Mouse (Mus musculus): ENCODE measurements around the gene Pxt1.
A peak's percentile ranks its signal among the peaks of the same experiment; 100 is the strongest.
"Not testable (repeated sequence)": the region's sequence is repeated elsewhere in the genome, so short reads cannot be mapped to it uniquely, and the experiment has no call there.

Pxt1 gene

DNA sequence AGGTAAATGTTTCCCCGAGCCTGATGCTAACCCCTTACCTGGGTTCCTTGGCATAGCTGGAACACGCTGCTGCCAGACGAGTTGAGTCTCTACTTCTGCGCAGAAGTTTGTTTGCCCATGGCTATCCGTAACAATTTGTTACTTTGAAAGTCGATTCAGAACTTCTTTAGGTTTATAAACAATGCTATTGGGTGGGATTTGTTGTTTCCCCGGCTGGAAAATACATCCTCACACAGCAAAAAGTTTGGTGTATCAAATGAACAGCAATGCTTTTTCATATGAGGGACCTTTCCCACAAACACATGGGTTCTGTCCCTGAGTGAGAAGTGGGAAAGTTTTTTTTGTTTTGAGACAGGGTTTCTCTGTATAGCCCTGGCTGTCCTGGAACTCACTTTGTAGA is at the start of gene Pxt1:
TSS of gene Pxt1 (minus strand) at position 101 of the 400 bp plus-strand sequence.
- DNase-seq (ENCODE audit: low spot score), result no peak

DNA sequence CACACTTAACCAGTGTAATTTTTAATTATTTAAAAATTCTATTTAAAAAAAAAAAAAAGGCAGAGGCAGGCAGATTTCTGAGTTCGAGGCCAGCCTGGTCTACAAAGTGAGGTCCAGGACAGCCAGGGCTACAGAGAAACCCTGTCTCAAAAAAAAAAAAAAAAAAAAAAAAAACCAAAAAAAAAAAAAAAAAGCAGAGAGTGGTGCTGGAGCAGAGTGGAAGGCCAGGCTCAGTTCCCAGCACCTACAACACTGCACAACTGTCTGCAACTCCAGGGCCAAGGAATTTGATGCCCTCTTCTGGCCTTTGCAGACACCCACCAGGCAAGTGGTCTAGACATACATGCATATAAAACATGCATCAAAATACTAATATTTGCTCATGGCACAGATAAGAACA is 49.4 kb upstream of the Pxt1 start:
- DNase-seq (ENCODE audit: low spot score), result not testable (repeated sequence)

DNA sequence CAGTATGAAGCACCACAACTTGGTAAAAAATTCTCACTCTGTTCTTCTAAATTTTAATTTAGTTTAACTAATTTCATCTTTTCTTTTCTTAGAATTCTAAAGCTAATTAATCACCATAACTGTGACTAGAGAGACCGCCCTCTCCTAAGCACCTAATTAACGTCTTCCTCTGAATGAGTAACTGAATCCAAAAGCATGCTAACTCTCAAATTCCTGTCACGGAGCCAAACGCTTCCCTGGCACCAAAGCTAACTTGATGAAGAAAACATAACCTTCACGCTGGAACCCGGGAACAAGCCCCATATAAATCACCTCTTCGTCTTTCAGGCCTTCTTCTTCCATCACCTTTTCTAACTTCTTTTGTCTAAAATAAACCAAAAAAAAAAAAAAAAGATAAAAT is 48.5 kb upstream of the Pxt1 start:
- DNase-seq (ENCODE audit: low spot score), result no peak

DNA sequence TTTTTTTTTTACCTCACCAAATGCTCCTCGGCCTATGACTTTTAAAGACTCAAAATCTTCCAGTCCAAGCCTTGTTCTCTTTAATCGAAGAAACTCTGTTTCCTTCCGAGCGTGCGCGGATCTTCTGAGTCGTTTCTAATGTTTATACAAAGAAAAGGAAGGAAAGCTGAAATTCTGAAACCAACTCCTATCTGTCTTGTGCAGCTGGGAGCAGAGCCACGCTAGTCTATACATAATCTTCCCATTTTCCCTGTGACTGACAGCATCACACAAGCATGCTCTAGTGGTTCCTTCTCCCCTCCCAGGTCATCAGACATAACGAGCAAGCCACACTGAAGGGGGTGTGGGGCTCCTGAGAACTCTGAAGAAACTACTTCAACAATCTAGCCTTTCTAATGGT is 47.6 kb upstream of the Pxt1 start:
- DNase-seq (ENCODE audit: low spot score), result no peak

DNA sequence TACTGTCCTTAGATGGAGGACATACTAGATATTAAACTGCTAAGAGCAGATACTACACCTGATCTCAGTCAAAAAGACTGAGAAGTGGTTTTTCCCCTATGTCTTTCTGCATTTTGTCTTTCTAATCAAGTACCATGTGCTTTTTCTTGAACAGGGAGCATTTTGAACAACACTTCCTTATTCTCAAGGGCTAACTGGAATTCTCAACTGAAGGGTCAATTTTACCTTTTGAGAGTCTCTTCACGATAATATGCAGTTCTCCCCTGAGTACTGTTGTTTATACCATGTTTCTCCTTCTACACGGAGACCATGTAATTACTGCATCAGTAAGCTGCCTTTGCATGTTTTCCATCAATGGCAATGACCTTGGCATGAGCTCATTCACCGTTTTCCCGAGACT is 46.4 kb upstream of the Pxt1 start:
- no peak for DNase-seq (ENCODE audit: low spot score)

DNA sequence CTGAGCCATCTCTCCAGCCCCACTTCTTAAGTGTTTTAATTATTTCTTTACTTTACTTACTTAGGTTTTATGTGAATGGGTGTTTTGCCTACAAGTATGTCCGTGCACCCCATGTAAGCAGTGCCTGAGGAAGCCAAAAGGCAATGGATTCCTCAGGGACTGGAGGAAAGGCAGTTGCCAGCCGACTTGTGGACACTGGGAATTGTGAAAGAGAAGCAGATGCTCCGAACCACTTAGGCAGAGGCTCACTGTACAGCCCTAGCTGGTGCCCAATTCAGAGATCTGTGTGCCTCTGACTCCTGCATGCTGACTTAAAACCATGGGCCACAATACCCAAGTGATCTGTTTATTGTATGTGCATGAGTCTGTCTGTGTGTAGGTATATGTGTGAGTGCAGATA is 45.4 kb upstream of the Pxt1 start:
- no peak for DNase-seq (ENCODE audit: low spot score)

DNA sequence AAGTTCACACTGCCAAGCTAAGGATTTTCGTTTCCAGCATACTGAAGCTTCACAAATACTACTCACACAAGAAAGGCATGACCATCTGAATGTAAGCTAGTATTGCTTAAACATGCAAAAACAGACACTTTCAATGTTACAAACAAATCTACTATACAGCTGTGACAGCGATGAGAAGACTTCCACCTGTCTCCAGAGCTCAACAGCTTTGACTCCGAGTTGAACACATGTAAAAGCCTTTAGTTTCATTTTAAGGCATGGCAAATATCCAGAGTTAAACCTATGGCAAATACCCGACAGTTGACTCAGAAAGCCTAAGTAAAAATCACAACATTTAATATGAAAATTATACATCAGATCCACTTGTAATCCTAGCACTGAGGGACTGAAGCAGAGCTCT is 44.7 kb upstream of the Pxt1 start:
- no peak for DNase-seq (ENCODE audit: low spot score)

DNA sequence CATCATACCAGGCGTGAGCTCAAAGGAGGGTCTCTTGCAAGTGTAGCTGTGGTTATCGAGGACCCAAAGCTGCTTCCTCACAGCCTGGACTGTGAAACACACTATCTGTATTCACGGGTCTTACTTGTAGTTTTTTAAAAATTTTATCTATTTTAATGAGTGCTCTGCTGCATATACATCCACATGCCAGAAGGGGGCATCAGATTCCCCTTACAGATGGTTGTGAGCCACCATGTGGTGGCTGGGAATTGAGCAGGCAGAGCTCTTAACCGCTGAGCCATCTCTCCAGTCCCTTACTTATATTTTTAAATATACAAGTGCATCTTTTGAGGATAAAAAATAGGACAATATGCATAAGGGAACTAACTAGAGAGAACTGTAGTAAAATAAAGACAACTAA is 44.1 kb upstream of the Pxt1 start:
- DNase-seq (ENCODE audit: low spot score), result no peak

DNA sequence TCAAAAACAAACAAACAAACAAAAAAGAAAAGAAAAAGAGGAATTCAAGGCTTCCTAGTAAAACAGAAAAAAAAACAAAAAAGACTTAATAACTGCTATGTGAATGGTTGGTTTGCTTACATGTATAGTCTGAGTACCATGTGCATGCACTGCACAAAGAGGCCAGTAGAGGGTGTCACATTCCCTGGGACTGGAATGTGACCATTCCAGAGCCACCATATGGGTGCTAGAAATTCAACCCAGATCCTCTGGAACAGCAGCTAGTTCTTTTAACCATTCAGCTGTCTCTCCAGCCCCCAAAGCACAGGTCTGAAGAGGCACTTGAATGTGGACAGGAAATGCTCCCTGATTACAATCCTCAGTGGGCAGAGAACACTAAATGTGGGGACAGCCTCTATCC is 43.2 kb upstream of the Pxt1 start:
- no peak for DNase-seq (ENCODE audit: low spot score)

DNA sequence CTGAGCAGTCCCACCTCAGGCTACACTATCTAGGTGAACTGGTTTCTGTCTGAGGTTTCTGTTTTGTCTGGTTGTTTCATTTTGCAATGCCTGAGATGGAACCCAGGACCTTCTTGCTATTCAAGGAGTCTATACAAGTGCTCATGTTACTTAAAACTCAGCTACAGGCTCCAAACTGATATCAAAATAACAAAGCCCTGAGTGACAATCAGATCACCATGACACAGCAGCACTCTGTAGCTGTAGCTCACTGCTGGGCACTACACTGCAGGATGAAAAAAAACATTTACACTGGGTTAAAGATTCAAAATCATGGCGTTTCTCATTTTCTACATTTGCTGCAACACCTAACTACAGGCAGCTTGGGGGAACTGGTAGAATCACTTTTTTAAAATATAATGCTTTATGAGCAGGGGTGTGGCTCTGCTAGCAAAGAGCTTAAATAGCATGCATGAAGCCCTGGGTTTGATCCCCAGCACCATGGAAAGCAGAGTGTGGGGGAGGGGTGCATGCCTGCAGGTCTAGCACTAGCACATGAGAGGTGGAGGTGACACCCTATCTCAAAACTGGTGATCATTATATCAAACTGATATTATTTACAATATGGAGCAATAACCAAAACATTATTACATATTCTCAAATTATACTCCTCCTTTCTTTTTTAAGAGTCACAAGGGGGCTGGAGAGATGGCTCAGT is 41.2 kb upstream of the Pxt1 start:
- DNase-seq (ENCODE audit: low spot score), result no peak

DNA sequence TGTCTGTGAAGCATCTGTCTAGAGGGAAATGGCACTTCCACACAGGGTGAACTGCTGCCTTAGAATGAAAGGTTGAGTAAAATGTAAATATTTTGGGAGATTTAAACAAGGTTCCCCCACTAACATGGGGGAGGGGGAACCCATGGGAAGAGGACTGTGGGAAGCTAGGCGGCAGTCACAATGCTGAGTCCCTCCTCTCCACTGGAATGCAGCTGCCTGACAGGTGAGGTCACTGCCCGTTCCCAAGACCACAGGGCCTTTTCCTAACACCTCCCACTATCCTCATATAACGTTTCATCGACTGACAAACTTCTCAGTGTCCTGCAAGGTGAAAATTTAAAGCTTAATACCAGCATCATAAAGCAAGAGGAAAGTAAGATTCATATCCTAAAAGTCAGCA is 39.0 kb upstream of the Pxt1 start:
- DNase-seq (ENCODE audit: low spot score), result no peak

DNA sequence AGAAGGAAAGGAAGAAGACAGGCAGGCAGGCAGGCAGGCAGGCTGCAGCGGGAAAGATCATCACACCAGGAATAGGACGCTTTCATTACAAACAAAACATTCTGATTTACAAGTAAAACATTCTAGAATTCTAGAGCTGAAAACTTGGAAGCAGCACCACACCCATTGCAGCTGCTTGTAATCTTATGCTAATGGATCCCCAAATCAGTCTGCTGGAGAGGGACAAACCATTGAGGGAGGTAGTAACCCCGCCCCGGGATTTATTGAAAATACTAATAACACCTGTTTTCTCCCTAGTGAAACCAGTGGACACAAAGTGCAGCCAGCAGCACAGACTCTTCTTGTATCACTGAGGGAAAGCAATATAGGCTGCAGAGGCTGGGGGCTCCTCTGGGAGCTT is 37.4 kb upstream of the Pxt1 start:
- DNase-seq (ENCODE audit: low spot score), result no peak

DNA sequence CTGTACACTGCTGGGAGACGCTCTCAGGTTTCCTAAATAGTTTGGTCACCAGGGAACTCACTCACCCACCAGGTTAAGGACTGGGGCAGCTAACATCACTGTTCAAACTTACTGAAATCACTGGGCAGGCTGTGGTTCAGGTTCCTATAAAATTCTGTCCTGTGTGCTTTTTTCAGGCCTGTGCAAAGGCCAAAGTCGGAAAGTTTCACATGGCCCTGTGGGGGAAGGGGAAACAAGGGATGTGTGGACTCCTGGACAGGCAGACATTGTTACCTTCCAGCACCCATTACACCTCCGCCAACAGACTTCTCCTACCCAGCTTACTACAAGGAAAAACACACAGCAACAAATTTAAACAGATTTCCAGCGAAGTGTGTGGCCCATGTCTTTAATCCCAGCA is 35.5 kb upstream of the Pxt1 start:
- DNase-seq (ENCODE audit: low spot score), result no peak

DNA sequence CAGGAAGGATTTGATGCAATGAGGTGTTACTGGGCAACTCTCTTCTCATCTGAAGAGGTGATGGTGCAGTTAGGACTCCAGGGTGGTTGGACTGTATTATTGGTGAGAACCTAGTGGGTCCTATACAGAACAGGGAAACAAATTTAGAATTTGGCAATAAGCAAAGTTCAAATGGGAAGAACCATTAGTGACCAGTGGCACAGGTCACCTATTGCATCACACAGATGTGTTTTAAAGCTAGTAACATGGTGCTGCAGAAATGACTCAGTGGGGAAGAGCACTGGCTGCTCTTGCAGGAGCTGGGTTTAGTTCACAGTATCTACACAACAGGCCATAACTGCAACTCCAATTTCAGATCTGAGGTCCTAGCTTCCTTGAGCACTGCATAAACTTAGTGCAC is 26.5 kb upstream of the Pxt1 start:
- no peak for DNase-seq (ENCODE audit: low spot score)

DNA sequence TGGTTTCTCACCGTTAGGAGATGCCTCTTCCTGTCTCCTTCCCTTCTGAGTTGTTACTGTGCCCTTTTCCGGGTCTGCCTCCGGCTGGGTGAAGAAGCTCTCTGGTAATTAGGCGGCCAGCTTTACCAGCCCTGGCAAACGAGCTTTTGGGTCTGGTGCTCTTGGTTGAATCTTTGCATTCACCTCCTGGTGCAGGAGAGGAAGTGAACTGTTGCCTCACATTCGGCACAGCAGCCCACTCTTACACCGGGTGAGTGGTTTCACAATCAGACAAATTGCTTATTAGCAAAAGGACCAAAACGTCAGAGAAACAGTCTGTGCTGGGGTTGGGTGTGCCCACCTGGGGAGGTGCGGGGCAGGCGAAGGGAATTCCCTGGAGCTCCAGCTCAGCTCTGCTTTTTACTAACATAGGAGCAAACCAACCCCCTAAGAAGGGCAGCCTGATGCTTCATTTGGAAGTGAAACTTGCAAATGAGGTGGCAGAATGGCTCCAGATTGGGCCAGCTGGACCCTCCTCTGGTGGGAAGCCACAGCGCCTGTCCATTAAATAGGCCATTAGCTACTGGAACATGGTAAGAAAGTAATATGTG is 23.5 kb upstream of the Pxt1 start:
- DNase-seq (ENCODE audit: low spot score), result no peak

DNA sequence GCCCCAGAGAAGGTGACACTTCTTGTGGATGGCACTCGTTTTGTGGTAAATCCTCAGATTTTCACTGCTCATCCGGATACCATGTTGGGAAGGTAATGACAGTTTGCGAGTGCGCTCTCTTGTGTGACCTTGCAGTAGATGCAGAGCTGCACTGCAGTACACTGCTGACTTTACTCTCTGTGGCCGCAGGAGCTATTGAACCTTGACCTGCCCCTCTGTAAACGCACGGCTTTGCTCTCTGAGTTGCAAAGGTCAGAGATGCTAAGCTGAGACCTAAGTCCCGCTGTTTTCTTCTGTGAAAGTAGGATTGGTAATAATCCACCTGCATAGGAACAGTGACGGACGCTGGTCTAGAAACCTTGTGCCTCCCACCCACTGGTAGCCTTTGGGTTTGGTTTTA is 18.0 kb upstream of the Pxt1 start:
- no peak for DNase-seq (ENCODE audit: low spot score)

DNA sequence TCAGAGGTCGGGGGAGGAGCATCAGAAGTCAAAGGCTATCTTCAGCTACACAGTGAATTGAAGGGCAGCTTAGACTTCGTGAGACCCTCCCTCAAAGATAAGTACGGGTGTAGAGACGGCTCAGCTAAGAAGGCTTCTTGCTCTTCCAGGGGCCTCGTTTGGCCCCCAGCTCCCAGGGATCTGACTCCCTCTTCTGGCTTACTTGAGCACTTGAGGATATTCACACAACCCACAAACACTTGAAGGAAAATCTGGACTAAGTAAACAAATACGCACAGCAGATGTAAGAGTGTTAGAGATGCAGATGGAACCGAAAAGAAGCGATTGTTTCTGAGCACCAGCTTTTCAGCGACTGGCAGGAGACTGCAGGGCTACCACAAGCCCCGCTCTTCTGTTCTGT is 17.0 kb upstream of the Pxt1 start:
- DNase-seq (ENCODE audit: low spot score), result no peak

DNA sequence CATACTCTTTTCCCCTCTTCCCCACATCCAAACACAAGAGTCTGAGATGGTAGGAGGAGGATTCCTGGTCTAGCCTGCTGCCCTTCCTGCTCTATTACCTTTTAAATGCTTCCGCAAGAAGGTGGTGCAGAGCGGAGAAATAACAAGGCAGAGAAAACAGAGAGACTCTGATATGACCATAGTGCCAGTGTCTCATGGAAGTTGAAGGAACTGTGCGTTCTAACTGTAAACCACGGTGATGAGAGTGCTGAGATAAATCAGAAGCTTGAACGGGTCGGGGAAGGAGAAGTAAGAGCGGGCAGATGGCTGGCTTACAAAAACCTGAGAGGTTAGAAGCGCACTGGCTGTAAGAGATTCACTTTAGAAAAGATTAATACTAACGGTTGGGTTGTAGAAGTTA is 10.8 kb upstream of the Pxt1 start:
- no peak for DNase-seq (ENCODE audit: low spot score)

DNA sequence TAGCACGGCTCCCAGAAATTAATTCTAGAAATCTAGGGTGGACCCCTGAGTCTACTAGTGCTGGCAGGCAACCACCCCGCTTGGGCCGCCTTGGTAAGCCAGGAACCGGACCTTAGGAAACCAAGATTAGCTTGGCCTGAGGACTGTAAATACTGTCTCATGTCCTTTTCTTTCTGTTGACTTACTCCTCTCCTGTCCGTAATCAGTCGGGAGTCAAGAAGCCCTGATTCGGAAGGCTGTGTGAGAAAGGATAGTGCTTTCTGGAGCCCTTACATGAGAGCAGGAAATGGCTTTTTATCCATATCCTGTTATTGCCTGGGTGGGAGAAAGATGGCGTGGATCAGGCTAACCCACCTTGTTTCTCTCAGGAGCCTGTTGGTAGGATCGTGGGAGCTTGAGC is 9.6 kb upstream of the Pxt1 start:
- no peak for DNase-seq (ENCODE audit: low spot score)

DNA sequence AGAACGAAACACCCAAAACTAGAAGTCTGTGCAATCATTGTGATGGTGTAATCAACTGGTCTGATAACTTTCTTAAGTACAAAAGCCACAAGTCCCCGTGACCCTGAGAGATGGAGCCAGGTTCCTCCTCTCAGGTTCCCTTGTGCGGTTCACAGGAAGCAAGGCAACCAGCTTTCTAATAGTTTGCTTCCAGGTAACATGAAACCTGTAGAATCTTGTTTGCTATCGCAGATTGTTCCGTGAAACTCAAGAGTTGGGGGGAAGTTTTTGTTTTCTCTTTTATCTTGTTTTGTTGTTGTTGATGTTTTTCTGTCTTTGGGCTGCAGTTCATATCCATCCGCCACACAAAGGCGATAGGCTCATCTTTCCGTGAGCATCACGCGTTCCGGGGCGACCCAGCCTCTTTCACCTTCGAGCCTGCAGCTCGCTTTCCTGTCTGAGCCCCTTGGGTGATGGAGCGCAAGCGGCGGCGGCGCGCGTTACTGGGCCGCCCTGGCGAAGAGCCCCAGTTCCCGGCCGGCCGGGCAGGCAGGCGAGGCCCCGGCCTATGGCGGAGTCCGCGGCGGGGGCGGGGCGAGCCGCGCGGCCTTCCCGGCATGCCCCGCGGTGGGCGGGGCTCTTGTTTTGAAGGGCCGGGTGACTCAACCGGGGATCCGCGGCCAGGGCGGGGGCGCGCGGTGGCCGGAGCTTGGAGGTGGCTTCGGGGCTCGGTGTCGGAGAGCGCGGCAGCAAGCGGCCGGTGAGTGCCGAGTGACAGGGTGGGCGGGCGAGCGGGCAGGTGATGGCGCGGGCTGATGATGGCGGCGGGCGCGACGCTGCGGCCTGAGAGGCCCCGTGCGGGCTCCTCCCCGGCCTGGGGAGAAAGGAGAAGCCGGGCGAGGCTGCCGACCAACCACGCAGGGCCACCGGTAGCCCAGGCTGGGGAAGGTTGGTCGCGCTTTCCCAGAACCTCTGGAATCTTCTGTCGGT is 8.5 kb upstream of the Pxt1 start, which contains the start of gene Kctd20:
TSS of gene Kctd20 (plus strand) at position 120 of the 969 bp plus-strand sequence.
- peak; percentile 94 for DNase-seq (ENCODE audit: low spot score)

DNA sequence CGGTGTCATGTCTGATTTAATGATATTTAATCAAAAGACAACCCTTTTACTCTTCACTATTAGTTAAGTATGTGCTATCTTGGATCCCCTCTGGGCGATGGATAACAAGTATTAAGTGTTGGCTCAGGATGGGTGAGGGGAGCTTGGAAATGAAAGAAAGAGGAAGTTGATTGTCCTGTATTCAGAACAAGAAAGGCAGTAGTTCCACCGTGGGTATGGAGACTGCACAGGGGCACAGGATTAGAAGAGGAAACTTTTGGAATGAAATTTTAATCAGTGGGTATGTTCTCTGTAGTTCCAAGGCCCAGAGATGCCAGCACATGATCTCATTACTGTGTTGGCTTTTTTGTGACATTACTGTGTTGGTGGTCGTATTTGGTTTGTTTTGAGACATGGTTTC is 7.1 kb upstream of the Pxt1 start:
- DNase-seq (ENCODE audit: low spot score), result no peak

DNA sequence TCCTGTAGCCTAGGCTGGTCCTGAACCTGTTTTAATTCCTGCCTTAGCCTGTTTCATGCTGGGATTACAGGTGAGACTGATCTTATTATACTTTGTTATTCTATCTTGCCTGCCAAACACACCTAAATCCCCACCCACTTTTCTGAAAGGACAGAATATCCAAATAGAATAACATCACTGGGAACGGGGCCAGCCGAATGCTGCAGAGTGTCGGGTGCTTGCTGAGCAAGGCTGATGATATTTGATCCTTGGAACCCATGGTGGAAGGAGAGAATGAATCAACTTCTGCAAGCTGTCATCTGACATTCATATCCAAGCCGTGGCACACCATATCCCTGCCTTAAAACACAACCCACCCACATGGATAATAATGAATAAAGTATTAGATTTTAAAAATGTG is 5.0 kb upstream of the Pxt1 start:
- no peak for DNase-seq (ENCODE audit: low spot score)
